Mouse (Mus musculus) CH12.LX (cell line): ENCODE measurements around the gene Kcnj1. TPM values are rescaled to one million over a fixed set of nuclear protein-coding genes. Genes with fewer than 3 reads are reported as not detected.
A peak's percentile ranks its signal among the peaks of the same experiment; 100 is the strongest.

Experiments
- DNase-seq: peaks from one replicate; pipeline ENCODE4 v3.0.0-alpha.2; 2013; ENCODE audit errors: extremely low read depth
- H3K27ac ChIP-seq: 2 replicates; pipeline ENCODE4 v1.5.1; 2012; ENCODE audit warnings: low read depth, mild to moderate bottlenecking, control low read depth, moderate library complexity; ENCODE audit not compliant: insufficient read depth
- H3K27me3 ChIP-seq: replicated peaks from 2 replicates; pipeline ENCODE3; 2012; ENCODE audit warnings: inconsistent platforms
- H3K36me3 ChIP-seq, 2 experiments: replicated peaks in 1 of 2; 2 replicates each; pipeline versions ENCODE3 to v1.6.1; 2012; ENCODE audit warnings: inconsistent platforms in 1 of 2, low read length in 1 of 2, mild to moderate bottlenecking in 1 of 2, mixed read lengths in 1 of 2, moderate library complexity in 1 of 2; ENCODE audit not compliant: control insufficient read depth in 1 of 2, insufficient read depth in 1 of 2
- H3K4me1 ChIP-seq, 2 experiments: 2 replicates each; pipeline ENCODE4 v1.6.1; 2012; ENCODE audit warnings: inconsistent platforms in 1 of 2, moderate library complexity in 1 of 2; ENCODE audit not compliant: insufficient read depth in 2 of 2, control insufficient read depth in 1 of 2
- H3K4me2 ChIP-seq: 2 replicates; pipeline ENCODE4 v1.6.1; 2012; ENCODE audit warnings: low read depth, mild to moderate bottlenecking, control low read depth; ENCODE audit not compliant: poor library complexity, insufficient read depth, severe bottlenecking
- H3K4me3 ChIP-seq, 3 experiments: fragments of 150-350 bp in 1 of 3; sonication (generic) in 1 of 3; replicated peaks in 1 of 3; 2 replicates each; pipeline versions ENCODE3 to v1.5.1; 2011 to 2012; ENCODE audit warnings: low read depth in 2 of 3, low read length in 2 of 3, mild to moderate bottlenecking in 2 of 3, moderate library complexity in 2 of 3, control low read depth in 1 of 3, improper control_type of control experiment in 1 of 3, inconsistent platforms in 1 of 3, mixed read lengths in 1 of 3; ENCODE audit not compliant: poor library complexity in 1 of 3
- H3K79me2 ChIP-seq: replicated peaks from 2 replicates; pipeline ENCODE4 v1.6.1; 2012; ENCODE audit warnings: mild to moderate bottlenecking, moderate library complexity; ENCODE audit not compliant: control insufficient read depth, poor library complexity, insufficient read depth, severe bottlenecking; ENCODE audit errors: extremely low read depth
- H3K9ac ChIP-seq: 2 replicates; pipeline ENCODE4 v1.6.1; 2012; ENCODE audit warnings: low read depth, mild to moderate bottlenecking, control low read depth, moderate library complexity; ENCODE audit not compliant: insufficient read depth
- H3K9me3 ChIP-seq: replicated peaks from 2 replicates; pipeline ENCODE3; 2012; ENCODE audit warnings: low read length, inconsistent platforms, mixed read lengths
- BHLHE40 ChIP-seq: IDR thresholded peaks from 2 replicates; pipeline ENCODE4 v1.6.1; 2011; ENCODE audit warnings: mild to moderate bottlenecking, low read depth, low read length, improper control_type of control experiment
- CHD2 ChIP-seq: IDR thresholded peaks from 2 replicates; pipeline ENCODE4 v1.6.1; 2011; ENCODE audit warnings: low read length, improper control_type of control experiment
- CTCF ChIP-seq, 2 experiments: IDR thresholded peaks in 1 of 2; conservative IDR thresholded peaks in 1 of 2; 2 replicates each; pipeline ENCODE4 v1.5.1; 2011 to 2012; ENCODE audit warnings: low read depth in 2 of 2, low read length in 2 of 2, improper control_type of control experiment in 1 of 2, inconsistent platforms in 1 of 2, mild to moderate bottlenecking in 1 of 2, moderate library complexity in 1 of 2
- E2F4 ChIP-seq: IDR thresholded peaks from 2 replicates; pipeline ENCODE4 v1.6.1; 2011; ENCODE audit warnings: low read depth, low read length, improper control_type of control experiment; ENCODE audit not compliant: insufficient replicate concordance
- ELF1 ChIP-seq: IDR thresholded peaks from 2 replicates; pipeline ENCODE4 v1.6.1; 2014; ENCODE audit warnings: low read depth, mild to moderate bottlenecking, inconsistent platforms, low read length, improper control_type of control experiment
- EP300 ChIP-seq: IDR thresholded peaks from 2 replicates; pipeline ENCODE4 v1.6.1; 2011; ENCODE audit warnings: low read length, improper control_type of control experiment
- ETS1 ChIP-seq: conservative IDR thresholded peaks from 2 replicates; pipeline ENCODE4 v1.6.1; 2012; ENCODE audit warnings: low read depth, mild to moderate bottlenecking, inconsistent platforms, low read length, improper control_type of control experiment, moderate library complexity
- GABPA ChIP-seq: IDR thresholded peaks from 2 replicates; pipeline ENCODE4 v1.6.1; 2012; ENCODE audit warnings: low read depth, low read length, improper control_type of control experiment, inconsistent platforms; ENCODE audit not compliant: insufficient replicate concordance
- IRF4 ChIP-seq: IDR thresholded peaks from 2 replicates; pipeline ENCODE4 v1.6.1; 2014; ENCODE audit warnings: low read depth, mild to moderate bottlenecking, inconsistent platforms, low read length, improper control_type of control experiment
- JUN ChIP-seq: IDR thresholded peaks from 2 replicates; pipeline ENCODE4 v1.6.1; 2011; ENCODE audit warnings: low read depth, mild to moderate bottlenecking, low read length, improper control_type of control experiment, moderate library complexity; ENCODE audit not compliant: insufficient read depth
- KAT2A ChIP-seq: IDR thresholded peaks from 2 replicates; pipeline ENCODE4 v1.6.1; 2012; ENCODE audit warnings: low read length, improper control_type of control experiment, inconsistent platforms; ENCODE audit not compliant: insufficient replicate concordance
- MAFK ChIP-seq: IDR thresholded peaks from 2 replicates; pipeline ENCODE4 v1.6.1; 2011; ENCODE audit warnings: low read length, improper control_type of control experiment; ENCODE audit not compliant: insufficient replicate concordance
- MAX ChIP-seq: IDR thresholded peaks from 2 replicates; pipeline ENCODE4 v1.6.1; 2011; ENCODE audit warnings: low read length, improper control_type of control experiment
- MAZ ChIP-seq: IDR thresholded peaks from 2 replicates; pipeline ENCODE4 v1.6.1; 2012; ENCODE audit warnings: low read depth, mild to moderate bottlenecking, inconsistent platforms, low read length, improper control_type of control experiment, moderate library complexity
- MEF2A ChIP-seq: IDR thresholded peaks from 2 replicates; pipeline ENCODE4 v1.6.1; 2014; ENCODE audit warnings: low read depth, mild to moderate bottlenecking, inconsistent platforms, low read length, improper control_type of control experiment, borderline replicate concordance
- MXI1 ChIP-seq: IDR thresholded peaks from 2 replicates; pipeline ENCODE4 v1.6.1; 2011; ENCODE audit warnings: mild to moderate bottlenecking, low read depth, low read length, improper control_type of control experiment
- MYC ChIP-seq: IDR thresholded peaks from 2 replicates; pipeline ENCODE4 v1.6.1; 2011; ENCODE audit warnings: low read depth, mild to moderate bottlenecking, improper control_type of control experiment, low read length
- NELFE ChIP-seq: IDR thresholded peaks from 2 replicates; pipeline ENCODE4 v1.6.1; 2011; ENCODE audit warnings: low read depth, low read length, improper control_type of control experiment
- NRF1 ChIP-seq: IDR thresholded peaks from 2 replicates; pipeline ENCODE4 v1.6.1; 2014; ENCODE audit warnings: low read depth, mild to moderate bottlenecking, inconsistent platforms, low read length, improper control_type of control experiment, moderate library complexity
- PAX5 ChIP-seq: IDR thresholded peaks from 2 replicates; pipeline ENCODE4 v1.6.1; 2012; ENCODE audit warnings: low read length, inconsistent platforms, mixed read lengths
- POLR2A ChIP-seq: IDR thresholded peaks from 2 replicates; pipeline ENCODE4 v1.6.1; 2011; ENCODE audit warnings: low read depth, mild to moderate bottlenecking, improper control_type of control experiment, low read length
- POLR2AphosphoS2 ChIP-seq: IDR thresholded peaks from 2 replicates; pipeline ENCODE4 v1.6.1; 2011; ENCODE audit warnings: low read depth, low read length, improper control_type of control experiment
- RAD21 ChIP-seq: IDR thresholded peaks from 2 replicates; pipeline ENCODE4 v1.6.1; 2011; ENCODE audit warnings: low read depth, mild to moderate bottlenecking, low read length, improper control_type of control experiment, moderate library complexity
- RCOR1 ChIP-seq: conservative IDR thresholded peaks from 2 replicates; pipeline ENCODE4 v1.6.1; 2012; ENCODE audit warnings: low read depth, mild to moderate bottlenecking, inconsistent platforms, low read length, improper control_type of control experiment
- SIN3A ChIP-seq: IDR thresholded peaks from 2 replicates; pipeline ENCODE4 v1.6.1; 2012; ENCODE audit warnings: low read length, improper control_type of control experiment, inconsistent platforms
- SMC3 ChIP-seq: IDR thresholded peaks from 2 replicates; pipeline ENCODE4 v1.6.1; 2011; ENCODE audit warnings: low read depth, low read length, improper control_type of control experiment
- TBP ChIP-seq: conservative IDR thresholded peaks from 2 replicates; pipeline ENCODE4 v1.6.1; 2011; ENCODE audit warnings: low read depth, low read length, improper control_type of control experiment
- USF1 ChIP-seq: IDR thresholded peaks from 2 replicates; pipeline ENCODE4 v1.6.1; 2014; ENCODE audit warnings: low read depth, mild to moderate bottlenecking, inconsistent platforms, low read length, improper control_type of control experiment
- USF2 ChIP-seq: conservative IDR thresholded peaks from 2 replicates; pipeline ENCODE4 v1.6.1; 2011; ENCODE audit warnings: low read depth, low read length, improper control_type of control experiment
- ZC3H11A ChIP-seq: IDR thresholded peaks from 2 replicates; pipeline ENCODE4 v1.6.1; 2012; ENCODE audit warnings: low read depth, mild to moderate bottlenecking, inconsistent platforms, low read length, improper control_type of control experiment
- ZKSCAN1 ChIP-seq: IDR thresholded peaks from 2 replicates; pipeline ENCODE4 v1.6.1; 2012; ENCODE audit warnings: low read depth, inconsistent platforms, low read length, improper control_type of control experiment, borderline replicate concordance
- ZNF384 ChIP-seq: IDR thresholded peaks from 2 replicates; pipeline ENCODE4 v1.6.1; 2012; ENCODE audit warnings: low read depth, low read length, improper control_type of control experiment, inconsistent platforms
- dilution Hi-C: fragments of 300-500 bp; cut with MboI; formaldehyde crosslinking; loops from 2 replicates; pipeline ENCODE4 v1.14.3; 2020; ENCODE audit warnings: low sequenced_read_pairs; ENCODE audit not compliant: extremely low pct_unique_long_range_greater_than_20kb, extremely low pct_ligation_motif_present
- in situ Hi-C: fragments of 300-500 bp; cut with MboI; formaldehyde crosslinking; loops from 3 replicates; pipeline ENCODE4 v1.14.3; 2019; ENCODE audit warnings: low sequenced_read_pairs, low pct_ligation_motif_present, low pct_unique_long_range_greater_than_20kb, mixed read lengths
- polyA plus RNA-seq: library from polyadenylated mRNA; unstranded; fragments of >175 nt; gene quantifications from 2 replicates; pipeline ENCODE4 v1.2.1, GENCODE M21; 2012; ENCODE audit warnings: low read depth; ENCODE audit not compliant: insufficient read length
- total RNA-seq, 2 experiments: library from RNA; depleted of rRNA; stranded (reverse); fragments of 300-350 nt in 1 of 2; fragments of >200 nt in 1 of 2; gene quantifications; 2 replicates each; pipeline ENCODE4 v1.2.3; 2012 to 2014

The Kcnj1 gene
- total and polyA plus RNA-seq, 3 experiments, result 0.07 to 0.11 TPM; not detected in 1

DNA sequence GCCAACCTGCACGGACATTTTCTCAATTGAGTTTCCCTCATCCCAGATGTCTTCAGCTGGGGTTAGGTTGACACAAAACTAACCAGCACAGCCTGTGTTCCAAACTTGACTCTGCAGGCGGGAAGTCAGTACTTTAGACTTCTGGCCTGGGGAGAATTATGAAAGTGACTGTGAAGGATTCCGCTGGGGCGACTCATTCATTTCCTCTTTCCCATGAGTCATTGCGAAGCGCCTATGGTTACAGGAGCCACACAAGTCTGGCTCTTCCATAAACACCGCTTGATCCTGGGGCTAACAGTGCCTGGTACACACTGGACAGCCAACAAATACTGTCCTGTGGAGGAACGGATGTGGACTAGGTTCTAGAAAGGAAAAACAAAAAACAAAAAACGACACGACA, 22.9 kb upstream of the Kcnj1 start:
- TF ChIP-seq USF2 (no peak), PAX5 (no peak), EP300 (no peak), ZKSCAN1 (no peak), BHLHE40 (no peak), KAT2A (no peak), TBP (no peak), IRF4 (no peak), GABPA (no peak), RCOR1 (no peak), MYC (no peak)
- H3K4me1 ChIP-seq, result peaks cover 2 to 11% of the 10 kb centered on the region in 2 experiments; a peak in 3 of 4 replicates
- in situ Hi-C loops (no loop called here), dilution Hi-C loops (no loop called here)
- H3K4me3 ChIP-seq, result no peak overlapping the region
- no peaks in the 10 kb centered on the region for H3K9me3 ChIP-seq
- peaks cover 3% of the 10 kb centered on the region for H3K27me3 ChIP-seq
- no peak for DNase-seq
- no peaks in the 10 kb centered on the region for H3K36me3 ChIP-seq
- no peak overlapping the region for H3K27ac ChIP-seq
- H3K79me2 ChIP-seq, result no peaks in the 10 kb centered on the region
- H3K4me2 ChIP-seq, result no peak overlapping the region
- no peak overlapping the region for H3K9ac ChIP-seq

DNA sequence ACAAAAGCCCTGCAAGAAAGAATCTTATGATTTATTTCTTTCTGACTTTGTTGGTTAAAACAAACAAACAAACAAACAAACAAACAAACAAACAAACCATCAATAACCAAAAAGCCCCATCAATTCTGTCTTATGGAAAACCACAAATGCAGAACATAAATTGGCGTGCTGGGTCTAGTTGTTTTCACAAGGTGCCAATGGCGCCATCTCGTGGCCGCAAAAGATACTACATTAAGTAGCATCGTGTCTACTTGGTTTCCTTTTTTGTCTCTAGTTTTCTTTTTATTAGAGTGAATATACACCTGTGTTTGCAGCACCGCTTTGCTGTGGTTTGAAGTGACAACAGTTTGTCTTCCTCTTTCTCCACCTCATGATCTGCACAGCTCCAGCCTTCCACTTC, 22.0 kb upstream of the Kcnj1 start:
- H3K4me1 ChIP-seq, result peaks cover 2 to 11% of the 10 kb centered on the region in 2 experiments; a peak in 3 of 4 replicates
- dilution Hi-C loops, result no loop called here
- H3K4me3 ChIP-seq, result no peak overlapping the region
- no peak overlapping the region for H3K27ac ChIP-seq
- TF ChIP-seq BHLHE40 (no peak), MAZ (no peak), CHD2 (no peak), USF1 (no peak), MAFK (no peak), SIN3A (no peak), PAX5 (no peak), NRF1 (no peak), MYC (no peak), SMC3 (peak; percentile 89), ZNF384 (no peak), RAD21 (peak; percentile 81), USF2 (no peak), IRF4 (no peak), ZKSCAN1 (no peak), POLR2AphosphoS2 (no peak), NELFE (0 out of 2 replicates have a peak, but pooled peaks have one; percentile 6), ZC3H11A (no peak), JUN (no peak), MXI1 (no peak), E2F4 (no peak), ETS1 (no peak), GABPA (no peak), CTCF (conservative IDR thresholded peaks at IDR 0.05 in 1 of 2, IDR thresholded peaks at IDR 0.05 in 1 of 2; ENCODE audit: low read depth in 2 of 2, low read length in 2 of 2) (peak; percentile 75 to 86), POLR2A (no peak), RCOR1 (no peak), MAX (no peak), MEF2A (no peak), ELF1 (no peak), KAT2A (no peak)
- H3K4me2 ChIP-seq, result peak overlapping the region; percentile 55
- in situ Hi-C loops, result no loop called here
- H3K79me2 ChIP-seq, result no peaks in the 10 kb centered on the region
- no peaks in the 10 kb centered on the region for H3K9me3 ChIP-seq
- H3K36me3 ChIP-seq, result no peaks in the 10 kb centered on the region
- peaks cover 3% of the 10 kb centered on the region for H3K27me3 ChIP-seq
- H3K9ac ChIP-seq, result no peak overlapping the region
- DNase-seq, result peak; percentile 74
